Mouse (Mus musculus) c-Kit-positive CD71-negative TER-119-negative erythroid progenitor cells, embryonic 14.5 days (primary cell): ENCODE measurements around the gene Vps53.

Experiments used
- DNase-seq: peaks from one replicate; pipeline ENCODE4 v3.0.0-alpha.2; 2013; ENCODE audit warnings: low read depth

Vps53 gene

GRCm38 (mm10) chr11:76106551-76107496, 72.6 kb downstream of the Vps53 start:
- DNase-seq = no peak

GRCm38 (mm10) chr11:76101154-76101553, 78.3 kb downstream of the Vps53 start:
- DNase-seq = no peak

DNA sequence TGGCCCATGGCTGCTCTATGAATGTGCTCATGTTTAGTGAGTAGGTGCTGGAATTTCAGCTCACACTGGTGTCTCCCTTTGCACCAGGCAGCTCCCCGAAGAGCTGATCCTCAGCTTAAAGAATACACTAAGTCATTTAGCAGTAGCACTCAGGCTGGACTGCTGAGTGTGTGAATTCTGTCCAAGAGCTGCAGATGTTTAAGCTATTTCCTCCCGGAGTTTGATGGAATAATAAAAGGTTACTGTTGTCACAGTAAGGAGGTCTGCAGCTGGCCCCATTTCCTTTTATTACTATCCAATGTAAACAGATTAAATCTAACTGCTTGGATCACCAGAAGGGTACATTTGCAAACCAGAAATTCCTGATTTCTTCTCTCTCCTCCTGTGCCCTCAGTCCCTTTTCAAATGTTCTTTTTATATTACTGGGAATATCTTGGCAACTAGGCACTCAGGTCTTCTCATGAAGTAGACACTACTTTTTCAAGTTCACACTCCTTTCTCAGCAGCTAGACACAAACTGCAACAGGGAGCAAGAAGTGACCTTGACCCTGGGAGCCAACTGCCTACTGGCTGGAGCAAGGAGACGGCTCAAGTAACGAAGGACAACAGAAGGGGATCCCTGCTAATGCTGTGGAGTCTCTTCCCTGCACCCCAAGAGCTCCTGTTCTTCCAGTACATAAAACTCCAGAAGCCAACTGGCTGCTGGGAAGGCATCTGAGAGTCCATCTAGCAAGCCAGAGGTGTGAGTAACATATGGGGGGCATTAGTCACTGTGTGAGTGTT, 80.1 kb downstream of the Vps53 start:
- DNase-seq = no peak

DNA sequence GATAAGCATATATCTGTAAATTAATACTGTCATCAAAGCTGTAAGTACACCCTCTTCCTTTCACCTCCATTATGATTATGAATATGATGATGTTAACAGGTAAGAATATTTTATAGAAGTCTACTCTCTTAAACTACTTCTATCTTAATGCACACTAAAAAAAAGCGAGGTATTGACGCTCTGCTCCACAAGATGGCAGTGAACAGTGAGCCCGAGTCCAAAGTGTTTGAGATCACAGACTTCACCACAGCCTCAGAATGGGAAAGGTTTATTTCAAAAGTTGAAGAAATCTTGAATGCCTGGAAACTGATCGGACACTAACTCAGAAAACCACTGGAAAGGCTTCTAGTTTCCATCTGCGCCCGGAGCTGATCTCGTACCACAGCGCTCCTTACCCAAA, 85.8 kb downstream of the Vps53 start:
- DNase-seq = no peak

DNA sequence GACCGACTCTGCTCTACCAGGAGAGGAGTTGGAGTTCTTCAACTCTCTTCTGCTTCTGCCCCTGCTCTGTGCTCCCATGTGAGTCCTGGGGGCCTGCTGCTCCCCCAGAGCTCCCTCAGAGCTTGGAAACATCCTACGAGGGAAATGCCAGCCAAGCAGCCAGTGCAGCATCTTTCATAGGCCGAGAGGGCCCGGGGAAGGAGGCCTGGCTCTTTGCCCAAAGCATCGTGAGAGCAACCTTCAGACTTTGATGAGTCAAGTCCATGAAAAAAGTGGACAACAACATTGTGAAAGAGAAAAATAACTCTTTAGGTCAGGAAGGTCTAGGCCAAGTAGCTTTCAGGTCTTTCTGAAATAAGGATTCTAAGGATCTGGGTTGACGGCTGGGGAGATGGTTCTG, 89.7 kb downstream of the Vps53 start:
- no peak for DNase-seq

GRCm38 (mm10) chr11:76088506-76088905, 90.9 kb downstream of the Vps53 start:
- no peak for DNase-seq

GRCm38 (mm10) chr11:76085898-76086591, 93.4 kb downstream of the Vps53 start:
- peak; percentile 41 for DNase-seq

DNA sequence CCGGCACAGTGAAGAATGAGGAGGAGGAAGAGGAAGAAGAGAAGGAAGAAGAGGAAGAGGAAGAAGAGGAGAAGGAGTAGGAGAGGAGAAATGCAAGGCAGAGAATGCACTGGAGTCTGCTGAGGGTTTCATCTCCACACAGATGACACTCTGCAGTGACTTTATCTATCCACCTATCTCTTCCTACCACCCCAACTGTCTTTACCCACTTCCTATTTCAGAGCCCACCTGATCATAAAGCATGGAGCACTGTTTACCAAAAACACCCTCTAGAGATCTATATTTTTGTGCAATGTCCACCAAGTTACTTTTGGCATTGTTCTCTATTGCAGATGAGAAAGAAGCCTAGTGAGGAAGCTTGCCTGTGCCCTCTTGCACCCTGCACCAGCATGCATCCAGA, 94.5 kb downstream of the Vps53 start:
- DNase-seq = no peak

GRCm38 (mm10) chr11:76083941-76084367, 95.5 kb downstream of the Vps53 start:
- no peak for DNase-seq

- no peak for DNase-seq
Measured at GRCm38 (mm10) chr11:76081048-76081640, 98.3 kb downstream of the Vps53 start.

- DNase-seq = no peak
Measured at GRCm38 (mm10) chr11:76080293-76080692, 99.2 kb downstream of the Vps53 start.

DNA sequence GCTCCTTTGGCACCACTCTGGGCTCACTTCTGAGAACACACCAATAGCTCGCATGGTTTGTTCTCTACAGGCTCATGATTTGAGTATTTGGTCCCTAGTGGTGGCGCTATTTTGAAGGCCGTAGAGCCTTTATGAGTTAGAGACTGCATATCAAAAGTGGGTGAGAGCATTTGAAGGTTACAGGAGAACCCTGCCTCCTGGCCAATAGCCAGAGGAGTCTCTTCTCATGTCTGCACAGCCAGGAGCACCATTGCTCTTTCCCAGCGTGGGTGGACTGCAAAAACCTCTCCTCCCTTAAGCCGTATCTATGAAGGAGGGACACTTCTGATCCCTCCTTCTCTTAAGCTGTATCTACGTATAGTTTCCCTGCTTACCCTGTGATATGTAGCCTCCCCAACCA, 102.1 kb downstream of the Vps53 start:
- DNase-seq = no peak

DNA sequence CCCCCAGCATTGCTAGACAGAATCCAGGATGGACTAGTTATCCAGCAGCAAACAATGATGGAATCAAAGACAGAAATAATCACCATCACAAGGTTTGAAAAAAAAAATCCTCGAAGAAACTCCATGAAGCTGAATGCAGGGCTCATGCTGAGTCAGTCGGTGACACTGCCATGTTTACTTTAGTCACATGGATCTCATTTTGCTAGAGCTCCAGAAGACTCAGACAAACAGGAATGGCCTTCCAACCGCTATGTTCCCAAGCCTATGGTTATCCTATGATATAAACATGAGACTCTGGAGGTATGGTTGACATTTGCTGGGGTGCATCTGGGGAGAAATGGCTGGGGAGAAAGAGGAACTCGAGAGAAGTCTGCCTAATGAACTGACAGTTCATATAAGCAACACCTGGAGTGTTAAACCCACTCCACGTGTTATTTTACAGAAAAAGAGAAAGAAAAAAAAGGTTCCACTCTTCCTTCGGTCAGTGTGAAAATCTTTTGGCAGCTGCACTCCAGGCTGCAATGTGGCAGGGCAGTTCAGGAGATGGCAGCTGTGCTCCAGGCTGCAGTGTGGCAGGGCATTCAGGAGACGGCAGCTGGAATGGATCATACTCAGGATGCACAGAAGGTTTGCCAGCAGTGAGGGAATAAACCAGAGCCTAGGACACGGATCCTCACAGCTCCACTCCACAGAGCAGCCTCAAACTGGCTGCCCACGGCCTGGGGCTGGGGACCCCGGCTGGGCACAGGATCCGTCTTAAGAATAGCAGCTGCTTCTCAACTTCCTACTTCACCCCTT, 105.0 kb downstream of the Vps53 start:
- no peak for DNase-seq

DNA sequence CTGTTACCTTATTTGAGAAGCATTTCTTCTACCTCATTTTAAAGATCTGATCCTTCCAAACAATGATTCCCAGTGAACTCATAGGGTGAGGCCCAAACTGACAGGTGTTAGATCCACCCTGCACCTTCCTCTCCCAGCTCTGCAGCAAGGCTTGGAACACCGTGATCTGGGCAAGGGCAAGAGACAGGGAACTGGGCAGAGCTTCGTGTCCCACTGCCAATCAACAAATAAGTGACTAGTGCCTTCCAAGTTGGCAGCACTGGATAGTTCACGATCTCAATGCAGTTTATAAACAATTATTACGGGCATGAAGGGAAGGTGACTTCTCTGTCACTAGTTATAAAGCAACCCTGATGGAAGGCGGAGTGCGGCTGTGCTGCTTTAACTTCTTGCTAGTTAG, 109.6 kb downstream of the Vps53 start:
- no peak for DNase-seq

- DNase-seq = no peak
Measured at GRCm38 (mm10) chr11:76066563-76067156, 112.8 kb downstream of the Vps53 start.

DNA sequence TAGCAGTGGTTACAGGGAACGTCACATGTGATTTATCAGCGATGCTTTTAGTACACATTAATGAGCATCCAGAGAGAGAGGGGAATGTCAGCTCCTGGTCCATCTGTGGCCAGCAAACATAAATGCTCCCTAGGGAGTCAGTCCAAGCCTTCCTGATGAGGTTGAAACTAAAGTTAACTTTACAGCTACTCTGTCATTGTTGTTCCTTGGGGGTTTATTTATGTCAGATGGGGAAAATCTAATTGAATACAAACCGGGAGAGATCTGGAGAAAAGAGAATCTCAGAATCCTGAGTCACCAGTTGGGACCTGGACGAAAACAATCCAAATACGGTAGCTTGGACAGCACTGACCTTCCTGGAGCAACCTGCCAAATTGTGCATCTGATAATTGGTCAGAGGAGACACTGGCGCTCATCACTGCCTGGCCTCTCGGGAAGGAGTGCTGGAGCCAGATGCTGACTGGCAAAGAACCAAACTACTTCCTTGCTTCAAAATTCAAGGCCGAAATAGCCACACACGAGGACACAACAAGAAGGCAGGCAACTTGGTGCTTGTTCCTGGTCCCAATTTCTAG, 113.8 kb downstream of the Vps53 start:
- no peak for DNase-seq

DNA sequence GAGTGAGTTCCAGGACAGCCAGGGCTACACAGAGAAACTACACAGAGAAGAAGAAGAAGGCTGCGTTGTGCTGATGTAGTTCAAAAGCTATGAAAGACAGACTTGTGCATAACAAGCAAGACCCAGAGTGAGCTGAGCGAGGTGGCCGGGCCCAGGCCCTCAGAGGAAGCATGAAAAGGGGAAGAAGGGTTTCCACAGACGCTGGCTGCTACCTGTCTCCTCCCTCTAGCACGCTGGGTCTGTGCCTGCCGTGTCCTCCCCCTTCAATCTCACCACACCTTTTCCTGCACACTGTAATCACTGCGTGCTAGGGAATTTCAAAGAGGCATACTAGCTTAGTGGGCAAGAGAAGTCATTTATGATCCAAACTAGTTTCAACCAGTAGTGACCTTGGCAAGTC, 115.0 kb downstream of the Vps53 start:
- DNase-seq = no peak

DNA sequence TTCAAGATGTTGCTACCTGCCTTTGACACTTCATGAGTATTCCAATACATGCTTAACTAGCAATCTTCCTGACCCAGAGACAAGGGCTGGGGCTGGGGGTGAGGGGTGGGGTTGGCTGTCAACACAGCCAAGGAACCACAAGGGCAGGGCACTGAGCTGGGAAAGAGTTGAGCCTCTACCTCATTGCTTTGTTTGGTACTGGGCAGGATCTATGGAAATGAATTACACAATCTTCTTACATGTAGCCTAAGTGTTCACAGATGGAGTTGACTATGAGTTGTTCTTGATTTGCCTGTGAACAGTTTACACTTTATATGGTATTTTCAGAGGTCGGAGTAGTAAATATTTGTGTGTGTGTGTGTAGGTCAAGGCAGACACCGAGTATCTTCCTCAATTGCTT, 118.5 kb downstream of the Vps53 start:
- DNase-seq = no peak

GRCm38 (mm10) chr11:76059971-76060370, 119.5 kb downstream of the Vps53 start:
- DNase-seq = no peak

GRCm38 (mm10) chr11:76056487-76056886, 123.0 kb downstream of the Vps53 start:
- no peak for DNase-seq
